Mouse (Mus musculus) left cerebral cortex, adult 2 months (tissue): Measurements from ENCODE around the gene BC051019. TPM values are rescaled to one million over a fixed set of nuclear protein-coding genes. Genes with fewer than 3 reads are reported as not detected.
A peak's percentile ranks its signal among the peaks of the same experiment; 100 is the strongest.

Experiments used
- DNase-seq, 2 experiments: peaks; one replicate each; pipeline ENCODE4 v3.0.0; 2021 to 2022; ENCODE audit warnings: low spot score in 2 of 2, mixed read lengths in 1 of 2; ENCODE audit errors: extremely low spot score in 1 of 2
- H3K27ac ChIP-seq: fragments of 200-600 bp; 2 replicates; pipeline ENCODE4 v1.8.1; 2022
- H3K4me3 ChIP-seq: fragments of 200-600 bp; 2 replicates; pipeline ENCODE4 v1.8.1; 2022
- CTCF ChIP-seq: fragments of 200-600 bp; IDR thresholded peaks from 2 replicates; pipeline ENCODE4 v1.8.1; 2022; ENCODE audit warnings: antibody characterized with exemption, mild to moderate bottlenecking, moderate library complexity
- intact Hi-C: fragments of 180-260 bp; cut with DNase I; formaldehyde crosslinking; loops from one replicate; pipeline ENCODE4 v1.15.1; 2025
- total RNA-seq, 2 experiments: library from RNA; stranded (reverse); gene quantifications; 2 replicates each; pipeline ENCODE4 v1.2.3; 2021

Gene BC051019
- total RNA-seq, 2 experiments from 2014 or later: not detected

DNA sequence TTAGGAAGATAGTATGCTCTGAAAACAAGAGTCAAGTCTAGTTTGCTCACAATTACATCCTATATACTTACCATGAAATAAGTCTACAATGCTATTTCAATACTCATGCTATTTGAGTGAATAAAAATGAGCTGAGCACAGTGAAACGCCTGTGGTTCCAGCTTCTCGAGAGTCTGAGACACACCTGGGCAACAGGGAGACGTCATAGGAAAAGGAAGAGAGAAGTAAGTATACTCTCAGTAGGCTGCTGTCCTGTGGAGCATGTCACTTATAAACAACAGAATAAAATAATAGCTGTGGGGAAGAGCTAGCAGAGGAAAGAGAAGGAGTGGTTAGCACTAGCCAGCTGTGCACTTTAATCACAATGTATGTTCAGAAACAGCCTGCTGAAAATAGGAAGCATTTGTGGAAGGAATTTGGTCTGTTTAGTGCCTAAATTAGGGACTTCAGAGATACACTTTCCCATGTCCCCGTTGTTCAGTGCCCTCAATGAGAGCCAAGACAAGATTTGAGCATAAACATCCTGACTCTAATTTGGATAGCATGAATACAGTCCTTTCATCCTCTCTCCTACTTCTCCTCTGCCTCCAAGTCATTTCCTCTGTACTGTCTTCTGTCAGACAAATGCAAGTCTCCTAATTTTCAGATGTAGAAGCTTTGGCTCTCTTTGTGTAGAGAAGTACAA, 48.6 kb downstream of the BC051019 start:
- H3K4me3 ChIP-seq: no peak overlapping the region

DNA sequence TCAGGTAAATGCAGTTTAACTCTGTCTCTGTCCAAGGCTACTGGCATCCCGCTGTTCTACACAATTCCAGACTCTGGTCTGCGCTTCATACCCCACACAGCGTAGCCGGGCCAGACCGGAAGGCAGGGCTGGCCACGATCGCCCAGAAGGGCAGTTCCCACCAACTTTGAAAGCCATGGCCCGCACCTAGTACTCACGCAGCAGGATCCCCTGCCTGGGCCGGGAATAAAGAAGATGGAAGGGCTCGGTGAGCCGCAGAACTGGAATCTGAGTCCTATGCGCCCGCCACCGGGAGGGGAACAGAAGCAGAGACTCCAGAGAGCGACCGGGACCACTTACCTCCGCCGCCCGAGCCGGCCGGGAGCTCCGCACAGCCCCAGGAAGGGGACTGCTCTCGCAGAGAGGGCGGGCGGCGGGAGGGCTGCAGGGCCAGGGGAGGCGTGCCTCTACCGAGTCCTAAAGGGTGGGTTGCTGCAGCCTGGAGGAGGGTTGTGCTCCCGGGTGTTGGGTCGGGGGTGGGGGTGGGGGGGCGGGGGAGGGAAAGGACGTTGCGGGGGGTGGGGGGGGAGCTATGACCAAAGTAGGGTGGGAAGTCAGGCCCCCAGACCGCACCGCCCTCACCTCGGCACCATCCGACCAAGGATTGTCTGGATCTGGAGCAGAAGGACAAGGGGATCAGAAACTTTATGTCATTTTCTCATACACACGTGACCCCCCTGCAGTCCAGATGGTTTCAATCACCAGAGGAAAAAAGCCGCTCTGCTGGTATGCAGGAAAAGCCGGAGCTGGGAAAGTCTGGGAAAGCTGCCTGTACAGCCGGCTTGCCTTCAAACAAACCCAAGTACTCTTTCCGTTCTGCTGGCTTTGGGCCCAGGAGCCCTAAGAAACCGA, 51.8 kb downstream of the BC051019 start:
- H3K4me3 ChIP-seq: peak overlapping the region; percentile 81
- TF ChIP-seq CTCF: no peak
- peak; percentile 47 to 65 for DNase-seq
- intact Hi-C loops: loop anchor here (2.0 to 5.0 kb wide), 2 partner anchors 35 to 55 kb away; no protein-coding TSS in a partner anchor
- H3K27ac ChIP-seq: peak overlapping the region; percentile 88

More for the DNA sequence above, 48.6 kb downstream of the BC051019 start:
- DNase-seq: no peak
- TF ChIP-seq CTCF: no peak
- intact Hi-C loops: loop anchor here (5.0 kb wide), 1 partner anchor 58 kb away; no protein-coding TSS in a partner anchor
- no peak overlapping the region for H3K27ac ChIP-seq

DNA sequence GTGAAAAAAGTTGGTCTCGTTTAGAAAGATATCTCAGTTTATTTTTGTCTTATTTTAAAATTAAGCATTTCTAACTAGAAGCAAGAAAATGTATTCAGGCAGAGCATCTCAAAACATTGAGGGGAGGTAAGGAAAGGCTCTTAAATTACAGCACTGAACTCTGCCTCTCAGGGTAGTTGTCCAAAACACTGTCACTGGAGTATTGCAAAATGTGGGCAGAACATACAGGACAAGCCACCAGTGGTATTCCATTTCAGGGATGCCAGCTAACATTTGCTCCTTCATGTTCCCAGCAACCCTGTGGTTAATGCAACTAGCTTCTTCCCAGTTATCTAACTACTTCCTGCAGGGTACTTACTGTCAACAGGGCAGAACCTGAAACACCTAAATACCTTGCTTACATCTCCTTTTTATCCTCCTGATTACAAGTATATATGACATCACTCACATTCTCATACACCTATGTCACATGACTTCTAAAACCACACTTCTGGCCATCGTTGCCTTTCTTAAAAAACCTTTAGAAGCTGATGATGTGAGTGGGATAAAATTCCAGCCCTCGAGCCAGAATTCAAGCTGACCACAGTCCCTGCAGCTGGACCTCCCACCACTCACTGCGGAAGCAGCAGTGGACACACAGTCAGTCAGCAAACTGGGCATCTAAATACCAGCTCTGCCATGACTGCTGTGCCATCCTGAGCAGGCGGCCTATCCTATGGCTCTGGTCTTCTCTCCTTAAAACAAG, 54.1 kb downstream of the BC051019 start:
- no peak for TF ChIP-seq CTCF
- intact Hi-C loops: loop anchor here (5.0 kb wide), 1 partner anchor 52 kb away; no protein-coding TSS in a partner anchor
- DNase-seq: no peak
- Histone ChIP-seq H3K27ac (no peak overlapping the region), H3K4me3 (no peak overlapping the region)

DNA sequence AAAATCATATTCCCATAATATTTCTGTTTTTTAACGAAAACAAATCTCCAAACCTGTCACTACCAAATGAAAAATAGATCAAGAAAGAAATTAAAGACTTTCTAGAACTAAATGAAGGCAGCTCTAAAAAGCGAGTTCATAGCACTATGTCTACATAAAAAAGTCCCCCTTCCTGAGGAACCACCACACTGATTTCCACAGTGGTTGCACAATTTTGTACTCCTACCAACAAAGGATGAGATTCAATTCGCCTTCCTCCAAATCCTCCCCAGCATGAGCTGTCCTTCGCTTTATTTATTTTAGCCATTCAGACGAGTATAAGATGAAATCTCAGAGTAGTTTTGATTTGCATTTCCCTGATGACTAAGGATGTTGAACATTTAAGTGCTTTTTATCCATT, 57.0 kb downstream of the BC051019 start:
- Histone ChIP-seq H3K4me3 (no peak overlapping the region), H3K27ac (no peak overlapping the region)
- no peak for TF ChIP-seq CTCF
- intact Hi-C loops: no loop called here
- DNase-seq: no peak

DNA sequence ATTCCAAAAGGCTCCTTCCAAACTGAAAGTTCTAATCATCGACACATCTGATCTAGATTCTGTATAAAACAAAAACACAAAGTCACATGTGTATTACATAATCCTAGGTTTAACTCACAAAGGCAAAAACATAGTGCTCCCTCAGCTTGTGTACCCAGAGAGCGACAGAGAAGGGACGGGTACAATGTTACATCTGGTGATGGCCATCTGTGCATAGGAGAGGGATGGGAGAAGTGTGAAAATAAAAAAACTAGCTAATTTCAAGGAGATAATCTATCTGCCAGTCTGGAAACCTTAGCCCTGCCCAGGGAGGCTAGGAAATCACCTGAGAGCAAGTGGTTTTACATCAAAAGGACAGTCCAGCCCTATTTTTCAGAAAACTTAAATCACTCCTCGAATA, 61.0 kb downstream of the BC051019 start:
- no peak for DNase-seq
- Histone ChIP-seq H3K4me3 (no peak overlapping the region), H3K27ac (no peak overlapping the region)
- TF ChIP-seq CTCF: no peak
- intact Hi-C loops: no loop called here

Other genes starting within 250 kb of the BC051019 start
- 10 to 100 TPM; 20.9 to 21.3 TPM for gene Trim66, start 215.7 kb downstream of the BC051019 start, total RNA-seq
- 100 to 1,000 TPM; 145 to 147 TPM for gene Rpl27a, start 204.7 kb downstream of the BC051019 start, total RNA-seq
- gene St5, start 20.2 kb downstream of the BC051019 start, total RNA-seq: 10 to 100 TPM; 14.8 to 18.9 TPM
- gene Akip1, start 20.2 kb downstream of the BC051019 start, total RNA-seq: 1 to 10 TPM; 4.9 to 5.9 TPM
- not detected for gene Ascl3, start 7.9 kb upstream of the BC051019 start, total RNA-seq
- 10 to 100 TPM; 85.0 to 88.7 TPM for gene Tmem9b, start 29.0 kb upstream of the BC051019 start, total RNA-seq
- 10 to 100 TPM; 83.4 to 86.7 TPM for gene Nrip3, start 58.2 kb upstream of the BC051019 start, total RNA-seq
- gene Scube2, start 141.8 kb upstream of the BC051019 start, total RNA-seq: 1 to 10 TPM in 1 of 2 experiments, under 1 TPM in 1; 1.00 to 1.1 TPM
- 100 to 1,000 TPM; 214 to 225 TPM for gene Dennd5a, start 236.6 kb upstream of the BC051019 start, total RNA-seq